Mouse (Mus musculus): ENCODE measurements around the gene Clec12b. TPM values are rescaled to one million over a fixed set of nuclear protein-coding genes. Genes with fewer than 3 reads are reported as not detected.
A peak's percentile ranks its signal among the peaks of the same experiment; 100 is the strongest.
"Not testable (repeated sequence)": the region's sequence is repeated elsewhere in the genome, so short reads cannot be mapped to it uniquely, and the experiment has no call there.

Clec12b gene
- polyA plus RNA-seq, 1 experiment: not detected

DNA sequence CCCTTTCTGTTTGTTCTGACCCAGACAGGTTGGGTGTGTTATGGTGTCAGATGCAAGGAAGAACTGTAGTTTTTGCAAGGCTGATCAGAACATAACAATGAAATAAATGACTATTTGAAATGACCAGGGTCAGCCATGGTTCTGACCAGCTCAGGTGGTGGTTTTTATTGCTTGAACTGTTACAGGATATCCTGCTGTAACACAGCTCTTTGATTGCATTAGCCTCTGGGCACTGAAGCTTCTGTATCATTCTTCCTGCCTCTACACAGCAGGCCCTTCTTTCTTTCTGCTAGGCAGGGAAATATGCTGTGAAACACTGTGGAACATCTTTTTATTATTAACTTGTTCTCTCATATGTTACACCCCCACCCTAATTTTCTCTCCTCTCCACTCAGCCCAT is 29.2 kb downstream of the Clec12b start:
- Histone ChIP-seq H3K4me3 (ENCODE audit: control insufficient read depth, insufficient read depth, low read length) (no peak overlapping the region), H3K27me3 (ENCODE audit: control insufficient read depth, insufficient read depth, low read length) (no peaks in the 10 kb centered on the region), H3K27ac (ENCODE audit: control insufficient read depth, insufficient read depth, low read length) (no peak overlapping the region), H3K4me1 (replicated peaks; ENCODE audit: control insufficient read depth, insufficient read depth, low read length) (no peaks in the 10 kb centered on the region), H3K36me3 (ENCODE audit: control insufficient read depth, insufficient read depth, low read length) (no peaks in the 10 kb centered on the region)
- TF ChIP-seq CTCF (IDR thresholded peaks at IDR 0.05; ENCODE audit: borderline replicate concordance, control insufficient read depth, extremely low read depth, insufficient read depth, low read length, poor library complexity) (no peak), POLR2A (IDR thresholded peaks at IDR 0.05; ENCODE audit: control insufficient read depth, extremely low read depth, insufficient read depth, low read length, poor library complexity) (no peak)
- DNase-seq: no peak

DNA sequence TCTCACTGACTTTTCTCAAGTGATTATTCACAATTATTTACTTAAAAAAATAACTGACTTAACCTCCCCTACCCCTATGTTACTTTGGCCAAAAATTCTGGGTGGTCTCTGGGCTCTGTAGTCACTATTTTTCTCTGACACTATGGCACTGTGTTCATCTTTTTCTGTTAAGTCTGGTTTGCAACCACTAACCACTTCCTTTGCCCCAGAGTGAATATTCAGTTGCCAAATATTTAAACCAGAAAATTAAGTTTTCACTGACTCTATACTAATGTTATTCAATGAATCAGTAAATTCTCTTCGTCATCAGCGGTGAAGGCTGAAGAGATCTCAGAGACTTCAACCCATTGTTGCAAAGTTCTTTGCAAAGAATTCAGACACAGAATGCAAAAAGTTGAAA is 29.9 kb downstream of the Clec12b start:
- Histone ChIP-seq H3K4me3 (ENCODE audit: control insufficient read depth, insufficient read depth, low read length) (no peak overlapping the region), H3K27ac (ENCODE audit: control insufficient read depth, insufficient read depth, low read length) (no peak overlapping the region), H3K27me3 (ENCODE audit: control insufficient read depth, insufficient read depth, low read length) (no peaks in the 10 kb centered on the region), H3K36me3 (ENCODE audit: control insufficient read depth, insufficient read depth, low read length) (no peaks in the 10 kb centered on the region), H3K4me1 (replicated peaks; ENCODE audit: control insufficient read depth, insufficient read depth, low read length) (peaks cover 2% of the 10 kb centered on the region; the same call in 1 of the 2 replicates)
- no peak for DNase-seq
- 29% methylated on average over 2 of the region's 2 CpGs for WGBS
- no peak for TF ChIP-seq CTCF (IDR thresholded peaks at IDR 0.05; ENCODE audit: borderline replicate concordance, control insufficient read depth, extremely low read depth, insufficient read depth, low read length, poor library complexity)
- TF ChIP-seq POLR2A (IDR thresholded peaks at IDR 0.05; ENCODE audit: control insufficient read depth, extremely low read depth, insufficient read depth, low read length, poor library complexity): no peak

DNA sequence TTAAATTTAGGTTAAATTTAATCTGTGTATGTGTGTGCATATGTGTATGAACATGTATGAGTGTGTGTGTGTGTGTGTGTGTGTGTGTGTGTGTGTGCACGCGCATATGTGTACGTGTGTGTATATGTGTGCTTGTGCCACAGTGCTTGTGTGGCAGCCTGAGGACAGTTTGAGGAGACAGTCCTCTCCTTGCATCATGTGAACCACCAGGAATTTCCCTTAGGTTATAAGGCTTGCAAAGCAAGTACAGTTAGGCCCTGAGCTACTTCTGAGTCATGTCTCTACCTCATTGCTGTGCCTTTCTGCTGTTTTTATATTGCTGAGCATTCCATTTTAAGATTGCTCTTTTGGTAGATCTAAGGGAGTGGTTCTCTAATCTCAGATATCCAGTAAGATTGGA is 34.6 kb downstream of the Clec12b start:
- WGBS: 79% methylated on average over 3 of the region's 3 CpGs
- Histone ChIP-seq H3K36me3 (ENCODE audit: control insufficient read depth, insufficient read depth, low read length) (no peaks in the 10 kb centered on the region), H3K27me3 (ENCODE audit: control insufficient read depth, insufficient read depth, low read length) (no peaks in the 10 kb centered on the region), H3K27ac (ENCODE audit: control insufficient read depth, insufficient read depth, low read length) (no peak overlapping the region), H3K4me3 (ENCODE audit: control insufficient read depth, insufficient read depth, low read length) (no peak overlapping the region), H3K4me1 (replicated peaks; ENCODE audit: control insufficient read depth, insufficient read depth, low read length) (peaks cover 8% of the 10 kb centered on the region)
- DNase-seq: no peak
- no peak for TF ChIP-seq CTCF (IDR thresholded peaks at IDR 0.05; ENCODE audit: borderline replicate concordance, control insufficient read depth, extremely low read depth, insufficient read depth, low read length, poor library complexity)
- no peak for TF ChIP-seq POLR2A (IDR thresholded peaks at IDR 0.05; ENCODE audit: control insufficient read depth, extremely low read depth, insufficient read depth, low read length, poor library complexity)

DNA sequence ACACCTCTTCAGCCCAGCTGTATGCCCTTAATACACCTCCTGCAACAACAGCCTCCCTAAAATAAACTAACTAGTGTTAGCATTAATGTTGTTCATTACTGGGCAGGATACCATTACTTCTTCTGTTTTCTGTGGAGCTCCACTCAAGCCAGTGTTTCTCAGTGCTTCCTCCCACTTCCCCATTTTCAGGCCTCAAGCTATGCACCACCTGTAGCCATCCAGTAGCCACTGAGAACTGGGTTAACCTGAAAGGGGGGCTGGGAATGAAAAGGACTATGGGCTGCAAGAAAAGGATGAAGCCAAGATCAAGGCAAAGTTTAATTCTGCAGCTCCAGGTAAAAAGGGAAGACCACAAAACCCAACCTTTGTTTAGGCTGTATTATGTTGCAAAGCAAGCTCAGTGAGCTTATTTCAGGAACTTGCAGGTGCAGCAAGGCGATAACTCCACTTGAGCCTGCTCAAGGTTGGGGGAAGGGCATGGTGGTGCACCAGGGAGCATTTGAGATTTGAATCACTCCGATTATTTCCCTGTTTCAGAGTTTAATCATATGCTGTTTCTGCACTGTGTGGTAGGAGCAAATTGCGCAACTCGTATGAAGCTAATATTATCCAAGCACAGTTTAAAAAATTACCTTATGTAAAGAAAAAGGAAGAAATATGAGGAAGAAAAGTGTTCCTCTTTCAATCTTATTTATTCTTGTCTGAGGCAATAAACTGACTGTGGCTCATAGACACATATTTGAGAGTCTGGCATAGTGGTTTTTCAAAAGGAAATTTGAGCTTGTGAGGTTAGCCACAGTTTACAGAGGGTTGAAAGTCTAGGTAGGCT is 35.9 kb downstream of the Clec12b start:
- H3K36me3 ChIP-seq (ENCODE audit: control insufficient read depth, insufficient read depth, low read length): no peaks in the 10 kb centered on the region
- peaks cover 8% of the 10 kb centered on the region for H3K4me1 ChIP-seq (replicated peaks; ENCODE audit: control insufficient read depth, insufficient read depth, low read length)
- 2% methylated on average over 4 of the region's 4 CpGs for WGBS
- peak overlapping the region; percentile 35 for H3K27ac ChIP-seq (ENCODE audit: control insufficient read depth, insufficient read depth, low read length)
- H3K4me3 ChIP-seq (ENCODE audit: control insufficient read depth, insufficient read depth, low read length): no peak overlapping the region
- H3K27me3 ChIP-seq (ENCODE audit: control insufficient read depth, insufficient read depth, low read length): no peaks in the 10 kb centered on the region
- TF ChIP-seq CTCF (IDR thresholded peaks at IDR 0.05; ENCODE audit: borderline replicate concordance, control insufficient read depth, extremely low read depth, insufficient read depth, low read length, poor library complexity) (no peak), POLR2A (IDR thresholded peaks at IDR 0.05; ENCODE audit: control insufficient read depth, extremely low read depth, insufficient read depth, low read length, poor library complexity) (no peak)
- DNase-seq: peak; percentile 15

DNA sequence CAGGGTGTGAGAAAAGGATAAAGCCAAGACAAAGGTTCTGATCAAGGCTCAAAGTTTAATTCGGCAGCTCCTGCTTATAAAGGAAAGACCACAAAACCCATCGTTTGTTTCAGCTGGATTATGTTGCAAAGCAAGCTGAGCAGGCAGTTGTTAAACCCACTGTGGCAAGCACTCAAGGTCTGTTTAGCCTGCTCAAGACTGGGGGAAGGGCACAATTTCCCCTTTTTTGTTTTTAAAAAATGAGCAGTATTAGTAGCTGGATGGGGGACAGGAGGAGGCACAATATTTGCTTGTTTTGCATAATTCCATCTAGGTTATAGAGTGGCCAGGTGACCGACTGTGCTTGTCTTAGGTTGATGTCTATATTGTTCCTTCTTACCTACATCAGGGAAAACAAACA is 41.3 kb downstream of the Clec12b start:
- no peak for DNase-seq
- Histone ChIP-seq H3K4me1 (replicated peaks; ENCODE audit: control insufficient read depth, insufficient read depth, low read length) (peaks cover 1% of the 10 kb centered on the region), H3K36me3 (ENCODE audit: control insufficient read depth, insufficient read depth, low read length) (no peaks in the 10 kb centered on the region), H3K4me3 (ENCODE audit: control insufficient read depth, insufficient read depth, low read length) (no peak overlapping the region), H3K27ac (ENCODE audit: control insufficient read depth, insufficient read depth, low read length) (no peak overlapping the region), H3K27me3 (ENCODE audit: control insufficient read depth, insufficient read depth, low read length) (no peaks in the 10 kb centered on the region)
- TF ChIP-seq POLR2A (IDR thresholded peaks at IDR 0.05; ENCODE audit: control insufficient read depth, extremely low read depth, insufficient read depth, low read length, poor library complexity) (no peak), CTCF (IDR thresholded peaks at IDR 0.05; ENCODE audit: borderline replicate concordance, control insufficient read depth, extremely low read depth, insufficient read depth, low read length, poor library complexity) (no peak)
- 33% methylated on average over 3 of the region's 3 CpGs for WGBS

DNA sequence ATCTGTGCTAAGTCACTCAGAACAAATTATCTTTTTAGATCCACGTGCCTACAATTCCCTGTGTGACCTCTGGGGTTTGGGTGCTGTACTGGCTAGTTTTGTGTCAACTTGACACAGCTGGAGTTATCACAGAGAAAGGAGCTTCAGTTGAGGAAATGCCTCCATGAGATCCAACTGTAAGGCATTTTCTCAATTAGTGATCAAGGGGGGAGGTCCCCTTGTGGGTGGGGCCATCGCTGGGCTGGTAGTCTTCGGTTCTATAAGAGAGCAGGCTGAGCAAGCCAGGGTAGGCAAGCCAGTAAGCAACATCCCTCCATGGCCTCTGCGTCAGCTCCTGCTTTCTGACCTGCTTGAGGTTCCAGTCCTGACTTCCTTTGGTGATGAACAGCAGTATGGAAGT is 43.3 kb downstream of the Clec12b start, which contains the start of gene Clec12a:
Gene Clec12a (plus strand): TSS at position 301 of the 400 bp plus-strand sequence.
- H3K36me3 ChIP-seq (ENCODE audit: control insufficient read depth, insufficient read depth, low read length); DNase-seq; H3K27ac ChIP-seq (ENCODE audit: control insufficient read depth, insufficient read depth, low read length); H3K27me3 ChIP-seq (ENCODE audit: control insufficient read depth, insufficient read depth, low read length); H3K4me1 ChIP-seq (replicated peaks; ENCODE audit: control insufficient read depth, insufficient read depth, low read length); H3K4me3 ChIP-seq (ENCODE audit: control insufficient read depth, insufficient read depth, low read length): not testable (repeated sequence)
- WGBS: 94% methylated on average over 4 of the region's 4 CpGs

DNA sequence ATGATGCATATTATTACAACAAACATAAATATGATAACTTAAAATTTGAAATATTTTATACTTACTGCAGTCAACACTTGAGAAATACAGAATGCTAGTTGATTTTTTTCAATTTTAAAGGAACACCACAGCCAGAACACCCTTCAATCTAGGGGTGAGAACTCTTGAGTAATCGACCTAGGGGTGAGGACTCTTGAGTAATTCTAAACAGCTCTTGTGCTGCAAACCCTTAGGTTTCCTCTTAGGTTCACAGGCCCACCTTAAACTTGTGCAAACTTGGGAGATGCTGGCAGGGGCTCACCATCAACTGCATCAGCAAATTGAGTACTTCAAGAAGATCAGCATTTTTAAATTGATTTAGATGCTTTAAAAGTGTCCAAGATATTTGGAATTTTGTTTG is 47.9 kb downstream of the Clec12b start:
- 71% methylated on average over 1 of the region's 1 CpGs for WGBS
- DNase-seq: no peak
- no peaks in the 10 kb centered on the region for H3K36me3 ChIP-seq (ENCODE audit: control insufficient read depth, insufficient read depth, low read length)
- no peaks in the 10 kb centered on the region for H3K27me3 ChIP-seq (ENCODE audit: control insufficient read depth, insufficient read depth, low read length)
- TF ChIP-seq CTCF (IDR thresholded peaks at IDR 0.05; ENCODE audit: borderline replicate concordance, control insufficient read depth, extremely low read depth, insufficient read depth, low read length, poor library complexity): no peak
- no peak for TF ChIP-seq POLR2A (IDR thresholded peaks at IDR 0.05; ENCODE audit: control insufficient read depth, extremely low read depth, insufficient read depth, low read length, poor library complexity)
- H3K4me1 ChIP-seq (replicated peaks; ENCODE audit: control insufficient read depth, insufficient read depth, low read length): peaks cover 5% of the 10 kb centered on the region
- H3K27ac ChIP-seq (ENCODE audit: control insufficient read depth, insufficient read depth, low read length): no peak overlapping the region
- no peak overlapping the region for H3K4me3 ChIP-seq (ENCODE audit: control insufficient read depth, insufficient read depth, low read length)
